Mouse (Mus musculus) olfactory bulb, adult 2 months (tissue): ENCODE data around the gene Lsm14b.

Experiments
- CTCF ChIP-seq: fragments of 200-500 bp; IDR thresholded peaks from 2 replicates; pipeline ENCODE4 v1.5.1; 2012; ENCODE audit warnings: low read depth, mild to moderate bottlenecking, low read length, moderate library complexity; ENCODE audit not compliant: insufficient read depth
- POLR2A ChIP-seq: fragments of 200-500 bp; IDR thresholded peaks from 2 replicates; pipeline ENCODE4 v1.6.1; 2012; ENCODE audit warnings: mild to moderate bottlenecking, low read depth, low read length, moderate library complexity; ENCODE audit not compliant: insufficient read depth

DNA sequence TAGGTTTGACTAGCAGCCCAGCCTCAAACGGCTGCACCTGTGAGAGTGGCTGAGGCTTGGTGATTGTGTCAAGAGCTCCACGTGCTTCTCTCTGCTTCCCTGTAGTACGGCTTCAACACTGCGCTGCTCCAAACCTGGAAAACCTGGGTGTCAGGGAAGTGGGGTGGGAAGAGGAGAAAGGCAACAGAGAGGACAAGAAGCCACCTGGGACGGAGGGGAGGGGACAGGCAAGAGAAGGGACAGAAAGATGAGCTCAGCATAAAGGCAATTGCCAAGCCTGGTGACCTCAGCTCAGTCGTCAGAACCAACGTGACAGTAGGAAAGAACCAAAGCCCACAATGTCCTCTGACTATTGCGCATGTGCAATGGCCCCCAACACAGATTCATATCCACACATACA, 3.9 kb upstream of the Lsm14b start:
- TF ChIP-seq POLR2A = no peak
- no peak for TF ChIP-seq CTCF
